Mouse (Mus musculus) liver, embryonic 12.5 days (tissue): ENCODE results near the gene Itsn1. TPM values are rescaled to one million over a fixed set of nuclear protein-coding genes. Genes with fewer than 3 reads are reported as not detected.
A peak's percentile ranks its signal among the peaks of the same experiment; 100 is the strongest.

ENCODE experiments used
- ATAC-seq: fragments of 200-750 bp; cut with Nextera tagmentation; 2 replicates; pipeline ENCODE4 v1.8.0; 2017; ENCODE audit warnings: moderate number of reproducible peaks, mild to moderate bottlenecking, moderate library complexity
- H3K27ac ChIP-seq: fragments of 300-500 bp; sonication (generic); 2 replicates; pipeline ENCODE4 v1.5.1; 2016; ENCODE audit warnings: mild to moderate bottlenecking
- H3K27me3 ChIP-seq: fragments of 300-500 bp; sonication (generic); replicated peaks from 2 replicates; pipeline ENCODE4 v1.6.1; 2016; ENCODE audit warnings: mild to moderate bottlenecking, moderate library complexity
- H3K36me3 ChIP-seq: fragments of 300-500 bp; sonication (generic); 2 replicates; pipeline ENCODE4 v1.6.1; 2016; ENCODE audit warnings: mild to moderate bottlenecking, moderate library complexity
- H3K4me1 ChIP-seq: fragments of 300-500 bp; sonication (generic); 2 replicates; pipeline ENCODE4 v1.6.1; 2016
- H3K4me2 ChIP-seq: fragments of 300-500 bp; sonication (generic); 2 replicates; pipeline ENCODE4 v1.6.1; 2016; ENCODE audit warnings: mild to moderate bottlenecking, moderate library complexity
- H3K4me3 ChIP-seq: fragments of 300-500 bp; sonication (generic); 2 replicates; pipeline ENCODE4 v1.5.1; 2016; ENCODE audit warnings: mild to moderate bottlenecking, moderate library complexity
- H3K9ac ChIP-seq: fragments of 300-500 bp; sonication (generic); 2 replicates; pipeline ENCODE4 v1.6.1; 2016; ENCODE audit warnings: mild to moderate bottlenecking, moderate library complexity
- H3K9me3 ChIP-seq: fragments of 300-500 bp; sonication (generic); replicated peaks from 2 replicates; pipeline ENCODE4 v1.6.1; 2016; ENCODE audit warnings: mild to moderate bottlenecking, moderate library complexity
- WGBS: fragments of 180-500 bp; shearing (Covaris S2); methylation state at CpG from one replicate; pipeline ENCODE4 v1.1.7; 2016; ENCODE audit not compliant: insufficient replicate concordance; 5-methylcytosine and 5-hydroxymethylcytosine counted together
- polyA plus RNA-seq: library from polyadenylated mRNA; unstranded; fragments of >200 nt; fragmentation: Nextera tagmentation; extraction: Ambion mirVana; gene quantifications from 2 replicates; pipeline ENCODE4 v1.2.1, GENCODE M21; 2016

Itsn1 gene
- polyA plus RNA-seq, 1 experiment from 2014 or later = 47.5 TPM

DNA sequence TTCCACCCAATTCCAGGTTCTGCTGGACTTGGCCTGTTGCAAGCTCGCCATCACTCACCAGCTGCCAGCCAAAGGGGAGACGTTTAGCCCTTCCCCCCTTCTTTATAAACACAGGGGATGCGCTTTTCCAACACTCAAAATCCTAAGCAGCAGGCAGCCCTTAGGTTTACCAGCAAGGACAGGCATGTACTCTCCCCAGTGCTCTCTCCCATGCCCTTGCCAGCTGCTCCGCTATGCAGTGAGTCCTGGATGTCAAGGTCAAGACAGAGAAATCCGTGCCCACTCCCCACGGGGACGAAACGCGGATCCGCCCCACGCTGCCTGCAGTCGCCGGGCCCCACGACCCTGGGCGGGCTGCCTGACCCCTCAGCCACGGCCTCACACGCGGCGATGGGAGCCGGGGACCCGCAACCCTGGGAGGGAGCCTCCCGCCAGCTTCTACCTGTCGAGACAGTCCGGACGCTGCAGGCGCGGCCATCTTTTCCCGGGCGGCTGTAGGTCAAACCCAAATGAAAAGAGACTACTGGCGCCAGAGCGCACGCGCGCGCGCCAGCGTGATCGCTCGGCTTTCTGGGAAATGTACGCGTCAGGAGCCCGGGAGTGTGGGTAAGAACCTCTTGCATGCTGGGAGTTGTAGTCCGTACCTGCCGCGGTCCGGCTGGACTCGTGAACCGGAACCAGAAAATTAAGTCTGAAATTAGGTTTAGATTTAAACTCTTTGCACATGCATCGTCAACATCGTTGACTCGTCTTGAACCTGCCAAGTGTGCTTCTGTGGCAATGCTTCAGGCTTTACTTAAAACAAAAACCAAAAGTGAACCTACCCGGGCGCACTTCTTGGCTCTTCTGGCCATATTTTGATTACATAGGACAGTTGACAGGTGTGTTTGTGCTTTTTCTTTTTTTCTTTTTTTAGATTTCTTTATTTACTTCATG is 202.3 kb downstream of the Itsn1 start:
- H3K4me1 ChIP-seq = peaks cover 37% of the 10 kb centered on the region
- peaks cover 38% of the 10 kb centered on the region for H3K36me3 ChIP-seq
- H3K9ac ChIP-seq = peak overlapping the region; percentile 95
- peak overlapping the region; percentile 72 for H3K4me2 ChIP-seq
- peak; percentile 94 for ATAC-seq
- no peaks in the 10 kb centered on the region for H3K27me3 ChIP-seq
- WGBS = under 1% methylated on average over 53 of the region's 53 CpGs
- H3K27ac ChIP-seq = peak overlapping the region; percentile 84
- H3K9me3 ChIP-seq = no peaks in the 10 kb centered on the region
- H3K4me3 ChIP-seq = peak overlapping the region; percentile 92

DNA sequence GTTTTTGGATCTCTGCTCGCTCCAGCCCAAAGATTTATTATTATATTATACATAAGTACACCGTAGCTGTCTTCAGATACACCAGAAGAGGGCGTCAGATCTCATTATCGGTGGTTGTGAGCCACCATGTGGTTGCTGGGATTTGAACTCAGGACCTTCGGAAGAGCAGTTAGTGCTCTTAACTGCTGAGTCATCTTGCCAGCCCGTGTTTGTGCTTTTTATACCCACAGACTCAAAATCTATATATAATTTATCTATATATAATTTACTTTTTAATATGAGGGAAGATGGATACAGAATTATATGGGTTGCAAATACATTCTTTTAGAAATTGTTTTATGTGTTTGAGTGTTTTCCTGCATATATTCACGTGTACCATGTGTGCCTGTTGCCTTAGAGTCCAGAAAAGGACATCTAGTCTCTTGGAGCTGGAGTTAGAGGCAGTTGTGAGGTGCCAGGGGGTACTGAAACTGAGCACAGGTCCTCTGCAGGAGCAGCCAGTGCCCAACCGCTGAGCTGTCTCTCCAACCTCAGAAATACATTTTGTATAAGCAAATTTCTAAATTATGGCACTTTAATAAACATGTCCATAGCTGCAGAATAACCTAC is 203.1 kb downstream of the Itsn1 start:
- Histone ChIP-seq H3K9me3 (no peaks in the 10 kb centered on the region), H3K4me3 (peak overlapping the region; percentile 92), H3K27me3 (no peaks in the 10 kb centered on the region), H3K36me3 (peaks cover 30% of the 10 kb centered on the region), H3K9ac (peak overlapping the region; percentile 95; the same call in 1 of the 2 replicates), H3K4me1 (peaks cover 40% of the 10 kb centered on the region), H3K4me2 (peak overlapping the region; percentile 72), H3K27ac (peak overlapping the region; percentile 84)
- ATAC-seq = no peak
- 41% methylated on average over 8 of the region's 8 CpGs for WGBS

DNA sequence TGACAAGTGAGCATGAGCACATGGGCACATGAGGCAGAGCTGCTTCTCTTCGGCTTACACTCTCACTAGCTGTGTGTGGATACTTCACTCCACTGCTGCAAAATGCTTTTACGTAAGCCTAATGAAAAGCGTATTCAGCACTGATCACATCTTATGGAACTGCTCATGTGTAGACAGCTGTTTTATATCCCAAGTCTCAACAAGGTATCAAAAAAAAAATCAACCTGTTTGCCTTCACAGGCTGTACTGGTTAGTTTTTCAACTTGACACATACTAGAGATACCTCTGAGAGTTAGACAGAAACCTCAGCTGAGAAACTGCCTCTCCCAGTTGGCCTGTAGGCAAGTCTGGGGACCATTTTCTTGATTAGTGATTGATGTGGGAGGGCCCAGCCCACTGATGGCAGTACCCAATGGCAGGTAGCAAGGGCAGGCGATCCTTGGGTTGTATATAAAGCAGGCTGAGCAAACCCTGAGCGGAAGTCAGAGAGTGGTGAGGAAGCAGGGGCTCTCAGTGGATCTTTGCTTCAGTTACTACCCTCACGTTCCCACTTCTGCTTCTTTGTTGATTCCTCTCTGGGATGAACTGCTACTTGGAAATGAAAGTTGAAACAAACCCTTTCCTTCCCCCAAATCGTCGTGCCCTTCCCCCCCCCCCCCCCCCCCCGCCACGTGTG is 203.9 kb downstream of the Itsn1 start:
- Histone ChIP-seq H3K9me3 (no peaks in the 10 kb centered on the region), H3K9ac (no peak overlapping the region), H3K27me3 (no peaks in the 10 kb centered on the region), H3K4me1 (peaks cover 40% of the 10 kb centered on the region), H3K4me2 (peak overlapping the region; percentile 35), H3K4me3 (0 out of 2 replicates have a peak overlapping the region, but pooled peaks have one; percentile 4), H3K27ac (peak overlapping the region; percentile 53; the same call in 1 of the 2 replicates), H3K36me3 (peaks cover 22% of the 10 kb centered on the region)
- 38% methylated on average over 9 of the region's 10 CpGs for WGBS
- ATAC-seq = no peak

DNA sequence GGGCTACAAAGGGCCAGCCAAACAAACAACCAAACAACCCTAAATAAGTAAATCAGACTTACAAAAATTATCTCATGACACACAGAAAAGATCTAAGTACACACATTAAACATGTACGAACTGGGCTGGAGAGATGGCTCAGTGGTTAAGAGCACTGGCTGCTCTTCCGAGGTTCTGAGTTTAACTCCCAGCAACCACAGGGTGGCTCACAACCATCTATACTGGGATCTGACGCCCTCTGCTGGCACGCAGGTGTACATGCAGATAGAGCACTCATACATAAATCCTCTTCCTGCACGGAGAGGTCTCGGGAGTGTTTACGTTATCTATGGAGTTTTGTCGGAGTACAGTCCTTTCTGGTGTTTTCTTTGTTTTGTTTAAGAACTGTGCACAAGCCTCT is 206.0 kb downstream of the Itsn1 start:
- peak overlapping the region; percentile 30 for H3K4me2 ChIP-seq
- 37% methylated on average over 8 of the region's 8 CpGs for WGBS
- H3K27me3 ChIP-seq = no peaks in the 10 kb centered on the region

DNA sequence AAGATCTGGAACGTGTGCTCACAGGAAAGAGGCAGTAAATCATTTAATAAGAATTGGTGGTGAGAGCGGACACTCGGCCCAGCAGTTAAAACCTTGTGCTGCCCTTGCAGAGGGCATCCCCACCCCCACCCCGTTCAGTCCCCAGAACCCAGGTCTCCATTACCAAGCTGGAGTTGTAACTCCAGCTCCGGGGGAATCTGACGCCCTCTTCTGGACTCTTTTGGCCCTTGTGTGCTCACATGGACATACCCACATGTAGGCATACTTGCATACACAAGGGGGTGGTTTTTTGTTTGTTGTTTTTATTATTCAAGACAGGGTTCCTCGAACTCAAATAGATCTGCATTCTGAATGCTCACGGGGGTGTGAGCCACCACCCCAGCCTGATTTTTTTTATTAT is 206.6 kb downstream of the Itsn1 start:
- Histone ChIP-seq H3K4me3 (no peak overlapping the region), H3K4me1 (peaks cover 28% of the 10 kb centered on the region), H3K27ac (no peak overlapping the region), H3K9me3 (no peaks in the 10 kb centered on the region), H3K27me3 (peaks cover 2% of the 10 kb centered on the region; the same call in 1 of the 2 replicates), H3K4me2 (peak overlapping the region; percentile 30; the same call in 1 of the 2 replicates), H3K9ac (no peak overlapping the region), H3K36me3 (no peaks in the 10 kb centered on the region)
- ATAC-seq = no peak
- 37% methylated on average over 8 of the region's 8 CpGs for WGBS

More for the DNA sequence above, 206.0 kb downstream of the Itsn1 start:
- H3K4me1 ChIP-seq = peaks cover 34% of the 10 kb centered on the region
- H3K36me3 ChIP-seq = peaks cover under 1% of the 10 kb centered on the region
- no peak overlapping the region for H3K4me3 ChIP-seq
- H3K9ac ChIP-seq = no peak overlapping the region
- no peak for ATAC-seq
- H3K9me3 ChIP-seq = no peaks in the 10 kb centered on the region
- H3K27ac ChIP-seq = no peak overlapping the region

DNA sequence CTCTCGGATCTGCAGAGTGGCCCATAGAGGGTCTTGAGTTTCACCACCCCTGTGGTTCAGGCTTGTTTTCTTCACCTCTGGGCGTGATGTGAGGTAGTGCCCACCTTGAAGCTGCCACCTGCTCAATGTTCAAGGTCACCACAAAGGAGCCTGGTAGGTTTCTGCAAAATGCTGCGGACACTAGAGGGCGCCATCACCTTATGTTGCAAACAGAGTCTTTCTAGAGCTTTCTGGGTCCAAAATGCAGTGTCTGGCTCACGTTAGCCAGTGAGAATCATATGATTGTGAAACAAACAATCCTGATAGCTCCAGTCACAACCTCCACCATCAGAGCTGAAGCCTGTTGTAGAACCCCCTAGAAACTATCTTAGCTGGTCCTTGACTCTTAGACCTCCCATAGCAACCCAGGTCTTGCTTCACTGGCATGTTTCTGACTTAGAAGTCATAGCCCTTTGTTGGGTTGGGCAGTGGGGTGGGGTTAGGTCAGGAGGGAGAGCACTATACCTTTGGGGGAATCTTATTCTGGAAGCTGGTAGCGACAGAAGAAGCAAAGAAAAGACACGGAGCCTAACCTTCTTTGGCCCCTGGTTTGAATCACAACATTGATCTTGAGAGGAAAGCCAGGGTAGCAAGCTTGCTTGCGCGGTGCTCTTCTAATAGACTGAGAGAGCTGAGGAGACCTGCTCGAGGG is 207.4 kb downstream of the Itsn1 start:
- Histone ChIP-seq H3K27ac (no peak overlapping the region), H3K4me1 (peaks cover 26% of the 10 kb centered on the region), H3K4me2 (no peak overlapping the region), H3K4me3 (no peak overlapping the region), H3K36me3 (no peaks in the 10 kb centered on the region), H3K27me3 (peaks cover 9% of the 10 kb centered on the region; the same call in 1 of the 2 replicates), H3K9me3 (no peaks in the 10 kb centered on the region), H3K9ac (no peak overlapping the region)
- no peak for ATAC-seq
- 43% methylated on average over 10 of the region's 10 CpGs for WGBS

DNA sequence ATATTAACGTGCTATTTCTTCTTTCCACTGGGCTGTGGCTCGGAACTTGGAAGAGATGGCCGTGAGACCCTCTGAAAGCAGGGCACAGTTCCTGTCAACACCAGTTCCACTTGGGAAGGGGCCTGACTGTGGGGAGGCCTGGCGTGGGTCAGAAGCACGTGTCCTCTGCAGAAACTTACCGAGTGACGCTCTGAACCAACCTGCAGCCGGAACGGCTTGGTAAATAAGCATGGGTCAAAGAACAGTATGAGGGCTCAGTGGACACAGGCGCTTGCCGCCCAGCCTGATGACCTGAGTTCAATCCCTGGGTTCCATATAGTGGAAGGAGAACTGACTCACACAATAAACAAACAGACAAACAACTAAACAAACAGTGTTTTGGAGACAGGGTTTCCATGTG is 208.2 kb downstream of the Itsn1 start:
- WGBS = 74% methylated on average over 11 of the region's 11 CpGs
- no peak overlapping the region for H3K4me2 ChIP-seq
- ATAC-seq = no peak

DNA sequence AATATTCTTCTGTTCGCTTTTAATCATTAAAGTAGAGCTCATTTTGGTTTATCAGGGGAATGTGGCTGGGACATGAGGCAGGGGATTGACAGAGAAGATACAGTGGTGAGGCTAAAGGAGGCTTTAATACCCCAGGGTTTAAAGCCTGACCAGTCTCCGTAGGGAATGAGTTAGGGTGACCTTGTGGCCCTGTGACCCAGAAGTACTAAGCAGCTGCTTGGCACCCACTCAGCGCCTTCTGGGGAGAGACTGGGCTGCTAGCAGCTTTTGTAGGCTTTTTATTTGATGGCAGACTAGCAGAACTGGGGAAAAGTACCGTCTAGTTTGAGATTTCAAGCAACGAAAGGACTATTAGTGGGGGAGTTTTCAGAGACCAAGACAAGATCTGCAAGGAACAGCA is 209.1 kb downstream of the Itsn1 start:
- no peak overlapping the region for H3K4me2 ChIP-seq
- H3K36me3 ChIP-seq = no peaks in the 10 kb centered on the region
- peaks cover 16% of the 10 kb centered on the region for H3K4me1 ChIP-seq
- ATAC-seq = no peak
- peaks cover 9% of the 10 kb centered on the region; the same call in 1 of the 2 replicates for H3K27me3 ChIP-seq
- 0 out of 2 replicates have a peak, but pooled peaks cover 2% of the 10 kb centered on the region for H3K9me3 ChIP-seq
- no peak overlapping the region for H3K27ac ChIP-seq
- WGBS = 63% methylated on average over 5 of the region's 5 CpGs
- no peak overlapping the region for H3K4me3 ChIP-seq
- no peak overlapping the region for H3K9ac ChIP-seq

More for the DNA sequence above, 208.2 kb downstream of the Itsn1 start:
- no peak overlapping the region for H3K27ac ChIP-seq
- no peak overlapping the region for H3K4me3 ChIP-seq
- no peak overlapping the region for H3K9ac ChIP-seq
- H3K27me3 ChIP-seq = peaks cover 9% of the 10 kb centered on the region; the same call in 1 of the 2 replicates
- H3K36me3 ChIP-seq = no peaks in the 10 kb centered on the region
- H3K9me3 ChIP-seq = no peaks in the 10 kb centered on the region
- H3K4me1 ChIP-seq = peaks cover 21% of the 10 kb centered on the region

DNA sequence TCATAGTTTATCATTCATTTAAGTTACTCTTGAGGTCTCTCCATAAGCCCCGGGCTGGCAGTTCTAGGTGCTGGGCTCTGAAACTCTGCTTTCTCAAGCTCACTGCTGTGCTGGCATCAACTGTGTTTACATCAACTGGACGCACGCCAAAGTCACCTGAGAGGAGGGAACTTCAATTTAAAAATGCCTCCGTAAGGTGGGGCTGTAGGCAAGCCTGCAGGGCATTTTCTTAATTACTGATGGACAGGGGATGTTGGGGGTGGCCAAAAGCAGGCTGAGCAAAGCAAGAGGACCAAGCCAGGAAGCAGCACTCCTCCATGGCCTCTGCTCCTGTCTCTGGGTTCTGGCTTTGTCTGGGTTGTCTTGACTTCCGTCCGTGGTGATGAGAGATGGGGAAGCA is 211.6 kb downstream of the Itsn1 start:
- H3K36me3 ChIP-seq = no peaks in the 10 kb centered on the region
- H3K4me3 ChIP-seq = no peak overlapping the region
- 0 out of 2 replicates have a peak, but pooled peaks cover 5% of the 10 kb centered on the region for H3K9me3 ChIP-seq
- no peak overlapping the region for H3K4me2 ChIP-seq
- no peak for ATAC-seq
- H3K27ac ChIP-seq = no peak overlapping the region
- H3K27me3 ChIP-seq = peaks cover 9% of the 10 kb centered on the region; the same call in 1 of the 2 replicates
- WGBS = 61% methylated on average over 6 of the region's 6 CpGs
- H3K4me1 ChIP-seq = peaks cover 3% of the 10 kb centered on the region; the same call in 1 of the 2 replicates
- no peak overlapping the region for H3K9ac ChIP-seq

DNA sequence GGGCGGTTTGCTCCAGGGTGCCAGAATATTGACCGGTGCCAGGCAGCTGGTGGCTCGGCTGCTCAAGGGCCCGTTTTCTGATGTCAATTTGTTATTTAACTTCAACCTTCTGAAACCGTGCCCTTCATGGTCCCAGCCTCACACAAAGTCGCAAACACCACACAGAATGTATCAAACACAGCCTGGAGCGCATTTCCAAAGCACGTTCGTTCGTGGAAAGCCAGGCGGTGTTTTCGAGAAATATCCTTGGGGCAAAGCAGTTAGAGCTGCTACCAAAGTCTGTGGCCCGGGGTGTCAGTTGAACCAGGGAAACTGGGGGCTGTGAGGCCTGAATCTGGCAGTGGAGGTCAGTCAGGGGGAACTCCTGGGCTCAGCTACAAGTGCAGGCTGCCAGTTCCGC is 213.1 kb downstream of the Itsn1 start:
- H3K36me3 ChIP-seq = no peaks in the 10 kb centered on the region
- peaks cover 9% of the 10 kb centered on the region; the same call in 1 of the 2 replicates for H3K27me3 ChIP-seq
- 82% methylated on average over 14 of the region's 14 CpGs for whole genome bisulfite sequencing
- no peak overlapping the region for H3K4me3 ChIP-seq
- H3K9ac ChIP-seq = no peak overlapping the region
- no peak overlapping the region for H3K4me2 ChIP-seq
- ATAC-seq = no peak
- H3K9me3 ChIP-seq = 0 out of 2 replicates have a peak, but pooled peaks cover 5% of the 10 kb centered on the region
- no peaks in the 10 kb centered on the region for H3K4me1 ChIP-seq
- no peak overlapping the region for H3K27ac ChIP-seq

DNA sequence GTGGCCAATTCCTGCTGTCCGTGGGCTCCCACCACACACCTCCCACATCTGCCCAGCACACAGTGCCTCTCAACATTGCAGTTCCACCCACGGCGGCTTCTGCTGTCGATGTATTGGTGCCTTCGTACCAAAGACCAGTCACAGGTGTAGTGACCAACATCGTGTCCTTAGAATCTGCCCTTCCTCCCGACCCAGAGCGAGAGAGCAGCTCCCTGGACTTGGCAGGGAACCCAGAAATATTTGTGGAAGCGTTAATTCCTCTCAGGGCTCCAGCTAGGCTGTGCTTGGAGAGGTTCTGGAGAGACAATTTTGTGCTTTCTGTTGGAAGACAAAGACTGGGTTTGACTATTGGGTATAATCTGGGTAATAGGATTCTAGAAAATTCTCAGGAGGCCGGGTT is 217.2 kb downstream of the Itsn1 start:
- no peak overlapping the region for H3K4me3 ChIP-seq
- H3K4me2 ChIP-seq = no peak overlapping the region
- peaks cover 1% of the 10 kb centered on the region for H3K27me3 ChIP-seq
- no peak for ATAC-seq
- H3K9ac ChIP-seq = no peak overlapping the region
- H3K36me3 ChIP-seq = no peaks in the 10 kb centered on the region
- no peak overlapping the region for H3K27ac ChIP-seq
- 73% methylated on average over 10 of the region's 10 CpGs for WGBS
- H3K9me3 ChIP-seq = 0 out of 2 replicates have a peak, but pooled peaks cover 5% of the 10 kb centered on the region
- no peaks in the 10 kb centered on the region for H3K4me1 ChIP-seq
